Mouse (Mus musculus): ENCODE data around the gene Clip4. TPM values are rescaled to one million over a fixed set of nuclear protein-coding genes. Genes with fewer than 3 reads are reported as not detected.

The Clip4 gene
- polyA plus RNA-seq, 1 experiment from 2014 or later: 8.8 TPM

GRCm38 (mm10) chr17:71862184-71862583, 93.9 kb downstream of the Clip4 start:
- Histone ChIP-seq H3K9me3 (no peaks in the 10 kb centered on the region), H3K4me3 (no peak overlapping the region), H3K27ac (no peak overlapping the region), H3K4me1 (no peaks in the 10 kb centered on the region), H3K4me2 (replicated peaks) (no peak overlapping the region), H3K27me3 (no peaks in the 10 kb centered on the region), H3K36me3 (peaks cover 7% of the 10 kb centered on the region; the same call in 1 of the 2 replicates), H3K9ac (no peak overlapping the region)
- WGBS: 74% methylated on average over 3 of the region's 3 CpGs
- no peak for ATAC-seq (ENCODE audit: insufficient number of reproducible peaks, insufficient read depth, low FRiP score, low TSS enrichment)

GRCm38 (mm10) chr17:71862895-71863294, 94.6 kb downstream of the Clip4 start:
- H3K4me2 ChIP-seq (replicated peaks): no peak overlapping the region
- H3K27me3 ChIP-seq: no peaks in the 10 kb centered on the region
- H3K9ac ChIP-seq: no peak overlapping the region
- H3K36me3 ChIP-seq: peaks cover 7% of the 10 kb centered on the region; the same call in 1 of the 2 replicates
- no peak for ATAC-seq (ENCODE audit: insufficient number of reproducible peaks, insufficient read depth, low FRiP score, low TSS enrichment)
- no peaks in the 10 kb centered on the region for H3K9me3 ChIP-seq
- no peaks in the 10 kb centered on the region for H3K4me1 ChIP-seq
- H3K4me3 ChIP-seq: no peak overlapping the region
- no peak overlapping the region for H3K27ac ChIP-seq
- 83% methylated on average over 4 of the region's 4 CpGs for WGBS

GRCm38 (mm10) chr17:71864039-71864438, 95.8 kb downstream of the Clip4 start:
- H3K27me3 ChIP-seq: no peaks in the 10 kb centered on the region
- no peak overlapping the region for H3K4me2 ChIP-seq (replicated peaks)
- H3K4me3 ChIP-seq: no peak overlapping the region
- WGBS: 87% methylated on average over 8 of the region's 8 CpGs
- no peaks in the 10 kb centered on the region for H3K4me1 ChIP-seq
- H3K27ac ChIP-seq: no peak overlapping the region
- no peak for ATAC-seq (ENCODE audit: insufficient number of reproducible peaks, insufficient read depth, low FRiP score, low TSS enrichment)
- H3K9ac ChIP-seq: no peak overlapping the region
- peaks cover 6% of the 10 kb centered on the region; the same call in 1 of the 2 replicates for H3K36me3 ChIP-seq
- no peaks in the 10 kb centered on the region for H3K9me3 ChIP-seq

- H3K27ac ChIP-seq: no peak overlapping the region
- no peak overlapping the region for H3K4me2 ChIP-seq (replicated peaks)
- H3K9ac ChIP-seq: no peak overlapping the region
- 0 out of 2 replicates have a peak, but pooled peaks cover 5% of the 10 kb centered on the region for H3K27me3 ChIP-seq
- no peaks in the 10 kb centered on the region for H3K9me3 ChIP-seq
- no peaks in the 10 kb centered on the region; the same call in 1 of the 2 replicates for H3K4me1 ChIP-seq
- no peak overlapping the region for H3K4me3 ChIP-seq
- no peaks in the 10 kb centered on the region for H3K36me3 ChIP-seq
- no peak for ATAC-seq (ENCODE audit: insufficient number of reproducible peaks, insufficient read depth, low FRiP score, low TSS enrichment)
- WGBS: 54% methylated on average over 5 of the region's 5 CpGs
These were observed 97.2 kb downstream of the Clip4 start for GRCm38 (mm10) chr17:71865437-71865836.

GRCm38 (mm10) chr17:71867892-71868291, 99.6 kb downstream of the Clip4 start:
- WGBS: 80% methylated on average over 2 of the region's 2 CpGs
- no peak overlapping the region for H3K4me3 ChIP-seq
- H3K9me3 ChIP-seq: no peaks in the 10 kb centered on the region
- H3K27me3 ChIP-seq: 0 out of 2 replicates have a peak, but pooled peaks cover 5% of the 10 kb centered on the region
- no peaks in the 10 kb centered on the region for H3K36me3 ChIP-seq
- H3K27ac ChIP-seq: no peak overlapping the region
- no peak overlapping the region for H3K4me2 ChIP-seq (replicated peaks)
- H3K4me1 ChIP-seq: no peaks in the 10 kb centered on the region; the same call in 1 of the 2 replicates
- H3K9ac ChIP-seq: no peak overlapping the region
- no peak for ATAC-seq (ENCODE audit: insufficient number of reproducible peaks, insufficient read depth, low FRiP score, low TSS enrichment)

GRCm38 (mm10) chr17:71868828-71869227, 100.6 kb downstream of the Clip4 start:
- H3K9ac ChIP-seq: no peak overlapping the region
- H3K4me1 ChIP-seq: no peaks in the 10 kb centered on the region; the same call in 1 of the 2 replicates
- WGBS: 82% methylated on average over 12 of the region's 12 CpGs
- H3K27ac ChIP-seq: no peak overlapping the region
- H3K4me2 ChIP-seq (replicated peaks): no peak overlapping the region
- no peaks in the 10 kb centered on the region for H3K9me3 ChIP-seq
- no peaks in the 10 kb centered on the region for H3K36me3 ChIP-seq
- 0 out of 2 replicates have a peak, but pooled peaks cover 5% of the 10 kb centered on the region for H3K27me3 ChIP-seq
- H3K4me3 ChIP-seq: no peak overlapping the region
- no peak for ATAC-seq (ENCODE audit: insufficient number of reproducible peaks, insufficient read depth, low FRiP score, low TSS enrichment)

GRCm38 (mm10) chr17:71869372-71870231, 101.3 kb downstream of the Clip4 start:
- Histone ChIP-seq H3K27ac (no peak overlapping the region), H3K4me2 (replicated peaks) (peak overlapping the region; percentile 85), H3K4me3 (peak overlapping the region; percentile 46), H3K9ac (peak overlapping the region; percentile 70), H3K4me1 (no peaks in the 10 kb centered on the region; the same call in 1 of the 2 replicates), H3K36me3 (no peaks in the 10 kb centered on the region), H3K9me3 (no peaks in the 10 kb centered on the region), H3K27me3 (0 out of 2 replicates have a peak, but pooled peaks cover 5% of the 10 kb centered on the region)
- WGBS: 6% methylated on average over 60 of the region's 60 CpGs
- ATAC-seq (ENCODE audit: insufficient number of reproducible peaks, insufficient read depth, low FRiP score, low TSS enrichment): peak; percentile 60

- Histone ChIP-seq H3K27ac (no peak overlapping the region), H3K36me3 (no peaks in the 10 kb centered on the region), H3K9me3 (no peaks in the 10 kb centered on the region), H3K9ac (no peak overlapping the region), H3K4me3 (no peak overlapping the region), H3K4me2 (replicated peaks) (no peak overlapping the region), H3K27me3 (0 out of 2 replicates have a peak, but pooled peaks cover 5% of the 10 kb centered on the region), H3K4me1 (no peaks in the 10 kb centered on the region; the same call in 1 of the 2 replicates)
- 88% methylated on average over 8 of the region's 8 CpGs for WGBS
- ATAC-seq (ENCODE audit: insufficient number of reproducible peaks, insufficient read depth, low FRiP score, low TSS enrichment): no peak
These were observed 102.0 kb downstream of the Clip4 start for GRCm38 (mm10) chr17:71870232-71870621.

GRCm38 (mm10) chr17:71870641-71871040, 102.4 kb downstream of the Clip4 start:
- no peak for ATAC-seq (ENCODE audit: insufficient number of reproducible peaks, insufficient read depth, low FRiP score, low TSS enrichment)
- Histone ChIP-seq H3K4me1 (no peaks in the 10 kb centered on the region; the same call in 1 of the 2 replicates), H3K36me3 (no peaks in the 10 kb centered on the region), H3K9me3 (no peaks in the 10 kb centered on the region), H3K4me3 (no peak overlapping the region), H3K27me3 (0 out of 2 replicates have a peak, but pooled peaks cover 5% of the 10 kb centered on the region), H3K9ac (no peak overlapping the region), H3K4me2 (replicated peaks) (no peak overlapping the region), H3K27ac (no peak overlapping the region)
- 81% methylated on average over 1 of the region's 1 CpGs for WGBS

- Histone ChIP-seq H3K9ac (no peak overlapping the region), H3K27me3 (0 out of 2 replicates have a peak, but pooled peaks cover 5% of the 10 kb centered on the region), H3K4me3 (no peak overlapping the region), H3K9me3 (no peaks in the 10 kb centered on the region), H3K4me1 (no peaks in the 10 kb centered on the region; the same call in 1 of the 2 replicates), H3K36me3 (no peaks in the 10 kb centered on the region), H3K27ac (no peak overlapping the region), H3K4me2 (replicated peaks) (no peak overlapping the region)
- 82% methylated on average over 7 of the region's 7 CpGs for WGBS
- ATAC-seq (ENCODE audit: insufficient number of reproducible peaks, insufficient read depth, low FRiP score, low TSS enrichment): no peak
These were observed 103.7 kb downstream of the Clip4 start for GRCm38 (mm10) chr17:71871981-71872380.

- Histone ChIP-seq H3K9me3 (no peaks in the 10 kb centered on the region), H3K9ac (no peak overlapping the region), H3K36me3 (no peaks in the 10 kb centered on the region), H3K4me2 (replicated peaks) (no peak overlapping the region), H3K27me3 (0 out of 2 replicates have a peak, but pooled peaks cover 5% of the 10 kb centered on the region), H3K4me1 (no peaks in the 10 kb centered on the region; the same call in 1 of the 2 replicates), H3K4me3 (no peak overlapping the region), H3K27ac (no peak overlapping the region)
- ATAC-seq (ENCODE audit: insufficient number of reproducible peaks, insufficient read depth, low FRiP score, low TSS enrichment): no peak
- 65% methylated on average over 5 of the region's 5 CpGs for WGBS
These were observed 104.7 kb downstream of the Clip4 start for GRCm38 (mm10) chr17:71872976-71873375.

GRCm38 (mm10) chr17:71874077-71874476, 105.8 kb downstream of the Clip4 start:
- H3K4me1 ChIP-seq: no peaks in the 10 kb centered on the region; the same call in 1 of the 2 replicates
- ATAC-seq (ENCODE audit: insufficient number of reproducible peaks, insufficient read depth, low FRiP score, low TSS enrichment): no peak

More at GRCm38 (mm10) chr17:71874077-71874476, 105.8 kb downstream of the Clip4 start:
- Histone ChIP-seq H3K4me2 (replicated peaks) (no peak overlapping the region), H3K4me3 (no peak overlapping the region), H3K9me3 (no peaks in the 10 kb centered on the region), H3K27ac (no peak overlapping the region), H3K36me3 (no peaks in the 10 kb centered on the region), H3K9ac (no peak overlapping the region), H3K27me3 (0 out of 2 replicates have a peak, but pooled peaks cover 5% of the 10 kb centered on the region)
- WGBS: 36% methylated on average over 6 of the region's 6 CpGs

Measured in embryonic facial prominence, embryonic 12.5 days (tissue).